Comparison of ENCODE assay signal across 7 mouse cellular contexts in the genomic region with DNA sequence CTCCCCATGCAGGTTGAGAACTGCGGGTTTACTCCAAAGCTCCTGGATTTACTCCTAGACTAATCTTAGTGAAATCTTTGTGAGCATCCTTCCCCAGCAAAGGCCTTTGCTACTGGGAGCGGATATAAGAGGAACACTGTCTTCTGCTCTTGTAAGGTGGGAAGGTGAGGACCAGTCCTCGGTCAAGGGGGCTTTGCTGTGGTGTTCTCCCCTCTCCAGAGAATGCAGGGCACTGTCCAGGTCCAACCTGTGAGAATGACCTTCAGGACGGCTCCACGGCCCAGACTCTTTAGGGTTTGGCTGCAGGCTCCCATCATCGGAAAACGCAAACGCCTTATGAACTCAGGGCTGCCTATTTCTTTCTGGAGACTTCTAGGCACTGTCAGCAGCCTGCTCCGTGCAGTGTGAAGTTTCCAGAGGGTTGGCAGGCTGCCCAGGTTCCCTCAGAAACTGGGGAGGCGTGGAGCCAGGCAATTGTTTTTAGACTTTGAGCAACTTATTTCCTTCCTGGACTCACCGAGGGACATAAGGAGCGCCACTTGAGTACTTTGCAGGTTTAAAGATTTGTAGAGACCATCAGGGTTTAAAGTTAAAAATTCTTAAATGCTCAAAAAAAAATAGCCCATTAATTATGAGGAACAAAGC.
A peak's percentile ranks its signal among the peaks of the same experiment; 100 is the strongest.
DNase-seq lines count a peak whose midpoint lies in the region.

No protein-coding gene starts in this region.

- DNase-seq in Muller cell, postnatal 12 days (ENCODE audit: inconsistent ontology term), result peak; percentile 73
- DNase-seq in adrenal gland, adult (ENCODE audit: inconsistent age in 2 of 2, low spot score in 1 of 2), result peak; percentile 66 to 86
- peak; percentile 33 to 68 for DNase-seq in frontal cortex, postnatal 14 days (ENCODE audit: low spot score in 2 of 2)
- peak; percentile 73 for DNase-seq in heart, postnatal 25 days (ENCODE audit: low spot score)
- peak; percentile 33 for DNase-seq in left cerebral cortex, adult 11 months (ENCODE audit: low spot score)
- peak; percentile 32 for DNase-seq in ovary, adult 18-20 months (ENCODE audit: low spot score)
- DNase-seq in thymus, adult 18-20 months, result no peak

- intact Hi-C loops in heart, postnatal 25 days (cut with DNase I), result loop anchor here (5.0 kb wide), 1 partner anchor 63 kb away; no protein-coding TSS in a partner anchor

Comparison
In these comparisons a context has a peak if more than half of its experiments do, and no peak if none do; other contexts are left out.
1. DNase-seq: peak in Muller cell, postnatal 12 days (single experiment), adrenal gland, adult (2 of 2), frontal cortex, postnatal 14 days (2 of 2), heart, postnatal 25 days (single experiment), left cerebral cortex, adult 11 months (single experiment) and ovary, adult 18-20 months (single experiment); none in thymus, adult 18-20 months (0 of 2).